Mouse (Mus musculus) sigmoid colon, adult 10 weeks (tissue): ENCODE data around the gene Rpl38. TPM values are rescaled to one million over a fixed set of nuclear protein-coding genes. Genes with fewer than 3 reads are reported as not detected.

Experiments used
- polyA plus RNA-seq: library from polyadenylated mRNA; stranded (reverse); fragments of 350-450 nt; fragmentation: Illumina TruSeq; extraction: RNeasy Lipid Tissue Mini Kit (QIAGEN cat#74804); gene quantifications from one replicate; pipeline ENCODE4 v1.2.3, GENCODE M21; 2014; ENCODE audit warnings: low read depth, low replicate concordance

Rpl38 gene
- 172 TPM for polyA plus RNA-seq

GRCm38 (mm10) chr11:114668301-114668710 lies at the start of gene Rpl38:
Gene Rpl38, plus strand, starts transcription at chr11:114668524.

DNA sequence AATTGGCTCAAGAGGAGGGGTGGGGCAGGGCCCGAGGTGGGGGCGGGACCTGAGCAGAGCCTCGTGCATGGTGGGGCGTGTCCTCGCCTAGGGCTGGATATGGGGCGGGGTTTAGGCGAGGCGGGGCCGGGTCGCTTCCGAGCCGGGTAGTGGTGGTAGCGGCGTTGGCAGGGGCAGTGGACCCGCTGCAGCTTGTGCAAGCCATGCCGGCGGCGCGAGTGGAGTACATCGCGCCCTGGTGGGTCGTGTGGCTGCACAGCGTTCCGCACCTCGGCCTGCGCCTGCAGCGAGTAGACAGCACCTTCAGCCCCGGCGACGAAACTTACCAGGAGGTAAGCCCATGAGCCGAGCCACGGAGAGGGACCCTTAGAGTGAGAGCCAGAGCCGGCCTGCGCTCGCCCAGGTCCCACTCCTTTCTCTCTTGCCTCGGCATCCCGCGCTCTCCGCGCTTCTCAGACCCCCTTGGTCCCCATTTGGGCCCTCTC lies 7.1 kb downstream of the Rpl38 start, which contains the start of gene Ttyh2:
Gene Ttyh2 (plus strand): TSS at position 91 of the 485 bp plus-strand sequence.

Other genes starting within 250 kb of the Rpl38 start
- gene Ttyh2, start 6.9 kb downstream of the Rpl38 start, polyA plus RNA-seq: 0.82 TPM
- not detected for gene Dnaic2, start 58.9 kb downstream of the Rpl38 start, polyA plus RNA-seq
- gene Kif19a, start 96.9 kb downstream of the Rpl38 start, polyA plus RNA-seq: not detected
- not detected for gene Btbd17, start 127.4 kb downstream of the Rpl38 start, polyA plus RNA-seq
- not detected for gene Gpr142, start 130.4 kb downstream of the Rpl38 start, polyA plus RNA-seq
- 0.22 TPM for gene Gprc5c, start 182.6 kb downstream of the Rpl38 start, polyA plus RNA-seq
- 0.76 TPM for gene Cd300a, start 221.5 kb downstream of the Rpl38 start, polyA plus RNA-seq